Mouse (Mus musculus) midbrain, postnatal 0 days (tissue): ENCODE data around the gene H1foo. TPM values are rescaled to one million over a fixed set of nuclear protein-coding genes. Genes with fewer than 3 reads are reported as not detected.
A peak's percentile ranks its signal among the peaks of the same experiment; 100 is the strongest.

Experiments used
- ATAC-seq: fragments of 200-750 bp; cut with Nextera tagmentation; 2 replicates; pipeline ENCODE4 v1.8.0; 2017; ENCODE audit warnings: moderate number of reproducible peaks, mild to moderate bottlenecking, moderate TSS enrichment, moderate library complexity; ENCODE audit not compliant: low FRiP score
- DNase-seq: peaks from one replicate; pipeline ENCODE4 v3.0.0-alpha.2; 2015; ENCODE audit warnings: low spot score
- H3K27ac ChIP-seq: fragments of 300-500 bp; sonication (generic); 2 replicates; pipeline ENCODE4 v1.5.1; 2014; ENCODE audit warnings: low read depth, mild to moderate bottlenecking, low read length, mixed read lengths
- H3K27me3 ChIP-seq: fragments of 300-500 bp; sonication (generic); 2 replicates; pipeline ENCODE4 v1.6.1; 2014; ENCODE audit warnings: low read length, control low read depth, mixed read lengths; ENCODE audit not compliant: insufficient read depth
- H3K36me3 ChIP-seq: fragments of 300-500 bp; sonication (generic); 2 replicates; pipeline ENCODE4 v1.6.1; 2014; ENCODE audit warnings: low read length, control low read depth, mixed read lengths; ENCODE audit not compliant: insufficient read depth
- H3K4me1 ChIP-seq: fragments of 300-500 bp; sonication (generic); 2 replicates; pipeline ENCODE4 v1.6.1; 2014; ENCODE audit warnings: mild to moderate bottlenecking, control low read depth, antibody characterized with exemption, low read length, mixed read lengths; ENCODE audit not compliant: insufficient read depth
- H3K4me2 ChIP-seq: fragments of 300-500 bp; sonication (generic); 2 replicates; pipeline ENCODE4 v1.6.1; 2014; ENCODE audit warnings: low read depth, mild to moderate bottlenecking, low read length, mixed read lengths; ENCODE audit not compliant: poor library complexity, severe bottlenecking
- H3K4me3 ChIP-seq: fragments of 300-500 bp; sonication (generic); 2 replicates; pipeline ENCODE4 v1.5.1; 2014; ENCODE audit warnings: low read depth, mild to moderate bottlenecking, low read length, moderate library complexity
- H3K9ac ChIP-seq: fragments of 300-500 bp; sonication (generic); replicated peaks from 2 replicates; pipeline ENCODE4 v1.6.1; 2014; ENCODE audit warnings: mild to moderate bottlenecking, low read length, moderate library complexity, mixed read lengths; ENCODE audit not compliant: poor library complexity, severe bottlenecking
- H3K9me3 ChIP-seq: fragments of 300-500 bp; sonication (generic); 2 replicates; pipeline ENCODE4 v1.6.1; 2016; ENCODE audit warnings: low read length, control low read depth
- CTCF ChIP-seq: IDR thresholded peaks from 2 replicates; pipeline ENCODE4 v1.5.1; 2016; ENCODE audit warnings: antibody characterized with exemption, mild to moderate bottlenecking
- WGBS: fragments of 180-500 bp; shearing (Covaris S2); extraction: QIAGEN DNeasy Blood & Tissue Kit; methylation state at CpG from one replicate; pipeline ENCODE4 v1.1.7; 2014; 5-methylcytosine and 5-hydroxymethylcytosine counted together
- polyA plus RNA-seq: library from polyadenylated mRNA; unstranded; fragments of >200 nt; fragmentation: Nextera tagmentation; extraction: Ambion mirVana; gene quantifications from 2 replicates; pipeline ENCODE4 v1.2.1, GENCODE M21; 2015
- total RNA-seq: library from RNA; depleted of rRNA; stranded (reverse); fragments of >200 nt; gene quantifications from 2 replicates; pipeline ENCODE4 v1.2.3, GENCODE M21; 2014

H1foo gene
- total and polyA plus RNA-seq, 2 experiments from 2014 or later: not detected

- H3K4me3 ChIP-seq: no peak overlapping the region
- no peak overlapping the region for H3K4me2 ChIP-seq
- no peaks in the 10 kb centered on the region for H3K9me3 ChIP-seq
- H3K27ac ChIP-seq: no peak overlapping the region
- H3K36me3 ChIP-seq: no peaks in the 10 kb centered on the region
- TF ChIP-seq CTCF: no peak
- no peak overlapping the region for H3K9ac ChIP-seq
- DNase-seq: no peak
- ATAC-seq: no peak
- WGBS: 92% methylated on average over 15 of the region's 15 CpGs
- H3K4me1 ChIP-seq: no peaks in the 10 kb centered on the region
- H3K27me3 ChIP-seq: no peaks in the 10 kb centered on the region
These were observed 22.6 kb downstream of the H1foo start for GRCm38 (mm10) chr6:115967291-115967880.

GRCm38 (mm10) chr6:115968086-115968485 is 23.3 kb downstream of the H1foo start:
- no peak overlapping the region for H3K27ac ChIP-seq
- H3K36me3 ChIP-seq: no peaks in the 10 kb centered on the region
- no peaks in the 10 kb centered on the region for H3K27me3 ChIP-seq
- no peaks in the 10 kb centered on the region for H3K4me1 ChIP-seq
- H3K9me3 ChIP-seq: no peaks in the 10 kb centered on the region
- no peak overlapping the region for H3K4me3 ChIP-seq
- DNase-seq (peak; percentile 67), ATAC-seq (no peak)
- H3K9ac ChIP-seq: no peak overlapping the region
- 87% methylated on average over 5 of the region's 5 CpGs for WGBS
- H3K4me2 ChIP-seq: no peak overlapping the region
- no peak for TF ChIP-seq CTCF

- no peaks in the 10 kb centered on the region for H3K36me3 ChIP-seq
- no peak for TF ChIP-seq CTCF
- H3K9ac ChIP-seq: no peak overlapping the region
- no peaks in the 10 kb centered on the region for H3K9me3 ChIP-seq
- no peak overlapping the region for H3K4me2 ChIP-seq
- peak; percentile 74 for DNase-seq
- H3K27me3 ChIP-seq: no peaks in the 10 kb centered on the region
- H3K4me1 ChIP-seq: no peaks in the 10 kb centered on the region
- no peak overlapping the region for H3K4me3 ChIP-seq
- WGBS: 69% methylated on average over 6 of the region's 6 CpGs
- no peak overlapping the region for H3K27ac ChIP-seq
- ATAC-seq: no peak
These were observed 24.0 kb downstream of the H1foo start for GRCm38 (mm10) chr6:115968700-115969099.

- Histone ChIP-seq H3K4me2 (no peak overlapping the region), H3K4me3 (no peak overlapping the region), H3K9me3 (no peaks in the 10 kb centered on the region), H3K9ac (no peak overlapping the region), H3K4me1 (0 out of 2 replicates have a peak, but pooled peaks cover 1% of the 10 kb centered on the region), H3K36me3 (no peaks in the 10 kb centered on the region), H3K27ac (no peak overlapping the region), H3K27me3 (no peaks in the 10 kb centered on the region)
- no peak for TF ChIP-seq CTCF
- DNase-seq (no peak), ATAC-seq (no peak)
- WGBS: 71% methylated on average over 9 of the region's 9 CpGs
These were observed 24.4 kb downstream of the H1foo start for GRCm38 (mm10) chr6:115969103-115969502.

- no peak for DNase-seq
- no peaks in the 10 kb centered on the region for H3K36me3 ChIP-seq
- H3K4me1 ChIP-seq: 0 out of 2 replicates have a peak, but pooled peaks cover 3% of the 10 kb centered on the region
- 66% methylated on average over 6 of the region's 6 CpGs for WGBS
- TF ChIP-seq CTCF: no peak
- no peak overlapping the region for H3K4me3 ChIP-seq
- H3K27me3 ChIP-seq: no peaks in the 10 kb centered on the region
- no peak overlapping the region for H3K9ac ChIP-seq
- no peak for ATAC-seq
- H3K9me3 ChIP-seq: no peaks in the 10 kb centered on the region
- H3K27ac ChIP-seq: no peak overlapping the region
- H3K4me2 ChIP-seq: no peak overlapping the region
These were observed 25.2 kb downstream of the H1foo start for GRCm38 (mm10) chr6:115969952-115970351.

- no peaks in the 10 kb centered on the region for H3K9me3 ChIP-seq
These were observed 26.7 kb downstream of the H1foo start for GRCm38 (mm10) chr6:115971273-115972060.

More at GRCm38 (mm10) chr6:115971273-115972060, 26.7 kb downstream of the H1foo start:
- no peak overlapping the region for H3K4me3 ChIP-seq
- 60% methylated on average over 13 of the region's 13 CpGs for WGBS
- H3K4me2 ChIP-seq: no peak overlapping the region
- no peak for TF ChIP-seq CTCF
- no peaks in the 10 kb centered on the region for H3K36me3 ChIP-seq
- 0 out of 2 replicates have a peak, but pooled peaks cover 3% of the 10 kb centered on the region for H3K4me1 ChIP-seq
- no peak overlapping the region for H3K27ac ChIP-seq
- H3K9ac ChIP-seq: 0 out of 2 replicates have a peak overlapping the region, but pooled peaks have one; percentile 33
- no peaks in the 10 kb centered on the region for H3K27me3 ChIP-seq
- ATAC-seq (no peak), DNase-seq (no peak)
